Mouse (Mus musculus): ENCODE results near the gene Rarres1. TPM values are rescaled to one million over a fixed set of nuclear protein-coding genes. Genes with fewer than 3 reads are reported as not detected.

Gene Rarres1
- 1.1 TPM for polyA plus RNA-seq (2015; fragmentation: Illumina TruSeq; extraction: RNeasy Lipid Tissue Mini Kit (QIAGEN cat#74804); ENCODE audit: low read depth, low replicate concordance)

GRCm38 (mm10) chr3:67515274-67515801, at the start of gene Rarres1:
Gene Rarres1 (minus strand): TSS chr3:67515523.

GRCm38 (mm10) chr3:67463450-67464372, 51.6 kb downstream of the Rarres1 start, which contains the start of gene Lxn:
Gene Lxn (minus strand): TSS chr3:67463926.

GRCm38 (mm10) chr3:67429999-67430380, 85.3 kb downstream of the Rarres1 start, which contains the start of gene Gfm1:
Gene Gfm1 (plus strand): TSS chr3:67430096.

Other genes starting within 250 kb of the Rarres1 start
- 4.3 TPM for gene Mlf1, start 141.4 kb downstream of the Rarres1 start, polyA plus RNA-seq (2015; fragmentation: Illumina TruSeq; extraction: RNeasy Lipid Tissue Mini Kit (QIAGEN cat#74804); ENCODE audit: low read depth, low replicate concordance)
- gene Gm17402, start 140.4 kb downstream of the Rarres1 start, polyA plus RNA-seq (2015; fragmentation: Illumina TruSeq; extraction: RNeasy Lipid Tissue Mini Kit (QIAGEN cat#74804); ENCODE audit: low read depth, low replicate concordance), result not detected
- 41.9 TPM for gene Gfm1, start 85.4 kb downstream of the Rarres1 start, polyA plus RNA-seq (2015; fragmentation: Illumina TruSeq; extraction: RNeasy Lipid Tissue Mini Kit (QIAGEN cat#74804); ENCODE audit: low read depth, low replicate concordance)
- gene Lxn, start 51.6 kb downstream of the Rarres1 start, polyA plus RNA-seq (2015; fragmentation: Illumina TruSeq; extraction: RNeasy Lipid Tissue Mini Kit (QIAGEN cat#74804); ENCODE audit: low read depth, low replicate concordance), result 66.5 TPM
- gene Mfsd1, start 67.2 kb upstream of the Rarres1 start, polyA plus RNA-seq (2015; fragmentation: Illumina TruSeq; extraction: RNeasy Lipid Tissue Mini Kit (QIAGEN cat#74804); ENCODE audit: low read depth, low replicate concordance), result 26.9 TPM